In genomic region chr13:3673151-3673550, GRCm38 (mm10) we compare ENCODE assay signal across 16 mouse cellular contexts. TPM values are rescaled to one million over a fixed set of nuclear protein-coding genes. Genes with fewer than 3 reads are reported as not detected.
DNase-seq lines count a peak whose midpoint lies in the region; ATAC-seq and TF ChIP-seq lines count a peak whose summit lies in the region.
"Had no signal": no experiment of that assay in that cellular context is flagged by ENCODE, and none has a peak within 500 bp of the region (broad histone marks: within the 10 kb centered on the region; RNA-seq: fewer than 3 reads in every experiment).

No protein-coding gene starts in this region.

- 75% methylated on average over 3 of the region's 3 CpGs for WGBS in limb, embryonic 12.5 days
- WGBS in limb, embryonic 10.5 days, result 81% methylated on average over 3 of the region's 3 CpGs
- 82% methylated on average over 3 of the region's 3 CpGs for WGBS in midbrain, embryonic 11.5 days
- 86% methylated on average over 3 of the region's 3 CpGs for WGBS in midbrain, postnatal 0 days
- 60% methylated on average over 3 of the region's 3 CpGs for WGBS in limb, embryonic 14.5 days

- ATAC-seq in limb, embryonic 12.5 days (ENCODE audit: insufficient number of reproducible peaks, insufficient read depth, low FRiP score, low TSS enrichment, low read depth), result no peak
- no peak for ATAC-seq in midbrain, embryonic 11.5 days (ENCODE audit: low FRiP score)
- ATAC-seq in midbrain, postnatal 0 days (ENCODE audit: low FRiP score), result no peak
- ATAC-seq in limb, embryonic 14.5 days (ENCODE audit: low FRiP score, low read depth), result peak; percentile 5; the same call in 1 of the 2 replicates
- ATAC-seq: forebrain, embryonic 16.5 days; hindbrain, postnatal 0 days had no signal

- no peak overlapping the region for H3K4me3 ChIP-seq in limb, embryonic 12.5 days (replicated peaks)
- H3K4me3 ChIP-seq in limb, embryonic 10.5 days, result no peak overlapping the region
- H3K4me3 ChIP-seq in midbrain, embryonic 11.5 days (ENCODE audit: low read depth, low read length), result no peak overlapping the region
- H3K4me3 ChIP-seq in midbrain, postnatal 0 days (ENCODE audit: low read depth, low read length), result no peak overlapping the region
- H3K4me3 ChIP-seq in limb, embryonic 14.5 days (replicated peaks; ENCODE audit: low read length), result no peak overlapping the region
- H3K4me3 ChIP-seq: forebrain, embryonic 12.5 days; heart, embryonic 15.5 days; hindbrain, embryonic 13.5 days had no signal

- peaks cover 15% of the 10 kb centered on the region for H3K4me1 ChIP-seq in limb, embryonic 12.5 days (replicated peaks)
- H3K4me1 ChIP-seq in limb, embryonic 10.5 days, result peaks cover 14% of the 10 kb centered on the region
- H3K4me1 ChIP-seq in midbrain, embryonic 11.5 days (ENCODE audit: control insufficient read depth, insufficient read depth, low read length), result no peaks in the 10 kb centered on the region
- no peaks in the 10 kb centered on the region for H3K4me1 ChIP-seq in midbrain, postnatal 0 days (ENCODE audit: insufficient read depth, low read length)
- peaks cover 19% of the 10 kb centered on the region for H3K4me1 ChIP-seq in limb, embryonic 14.5 days (ENCODE audit: control insufficient read depth, insufficient read depth, low read length)
- H3K4me1 ChIP-seq: forebrain, embryonic 12.5 days; heart, embryonic 15.5 days; hindbrain, embryonic 13.5 days had no signal

- no peaks in the 10 kb centered on the region for H3K27me3 ChIP-seq in limb, embryonic 12.5 days
- H3K27me3 ChIP-seq in limb, embryonic 10.5 days (ENCODE audit: low read depth, poor library complexity, severe bottlenecking), result no peaks in the 10 kb centered on the region
- H3K27me3 ChIP-seq in midbrain, embryonic 11.5 days (ENCODE audit: control insufficient read depth, insufficient read depth, low read length), result no peaks in the 10 kb centered on the region
- no peaks in the 10 kb centered on the region for H3K27me3 ChIP-seq in midbrain, postnatal 0 days (ENCODE audit: insufficient read depth, low read length)
- no peaks in the 10 kb centered on the region for H3K27me3 ChIP-seq in limb, embryonic 14.5 days (ENCODE audit: control insufficient read depth, insufficient read depth, low read length)
- H3K27me3 ChIP-seq: forebrain, embryonic 12.5 days; heart, embryonic 15.5 days; hindbrain, embryonic 13.5 days had no signal

- H3K4me2 ChIP-seq in limb, embryonic 12.5 days, result no peak overlapping the region
- H3K4me2 ChIP-seq in midbrain, embryonic 11.5 days, result no peak overlapping the region
- no peak overlapping the region for H3K4me2 ChIP-seq in midbrain, postnatal 0 days (ENCODE audit: low read depth, low read length, poor library complexity, severe bottlenecking)
- H3K4me2 ChIP-seq in limb, embryonic 14.5 days (replicated peaks; ENCODE audit: low read depth, low read length, severe bottlenecking), result no peak overlapping the region
- H3K4me2 ChIP-seq: forebrain, embryonic 12.5 days; heart, embryonic 11.5 days; heart, embryonic 15.5 days; hindbrain, embryonic 13.5 days had no signal

- no peaks in the 10 kb centered on the region for H3K36me3 ChIP-seq in limb, embryonic 12.5 days
- H3K36me3 ChIP-seq in limb, embryonic 10.5 days, result no peaks in the 10 kb centered on the region
- no peaks in the 10 kb centered on the region for H3K36me3 ChIP-seq in midbrain, embryonic 11.5 days (ENCODE audit: control insufficient read depth, insufficient read depth, low read length)
- H3K36me3 ChIP-seq in midbrain, postnatal 0 days (ENCODE audit: insufficient read depth, low read length), result no peaks in the 10 kb centered on the region
- no peaks in the 10 kb centered on the region for H3K36me3 ChIP-seq in limb, embryonic 14.5 days (ENCODE audit: control insufficient read depth, insufficient read depth, low read length)
- H3K36me3 ChIP-seq: forebrain, embryonic 12.5 days; heart, embryonic 15.5 days; hindbrain, embryonic 13.5 days had no signal

- TF ChIP-seq POLR2A in limb, embryonic 14.5 days (IDR thresholded peaks at IDR 0.05; ENCODE audit: borderline replicate concordance, extremely low read depth, insufficient read depth, insufficient read length), result no peak

- no peak for DNase-seq in limb, embryonic 10.5 days (ENCODE audit: low spot score)
- DNase-seq in midbrain, embryonic 11.5 days (ENCODE audit: low spot score, missing footprints), result peak; percentile 59
- DNase-seq in midbrain, postnatal 0 days (ENCODE audit: low spot score), result no peak
- no peak for DNase-seq in limb, embryonic 14.5 days (ENCODE audit: low spot score)
- DNase-seq in thymus, adult 18-20 months, result no peak
- DNase-seq: adrenal gland, adult 8-10 months; adrenal gland, postnatal 36 days; cerebellum, adult 2 months; cerebellum, postnatal 10 days had no signal

- H3K9me3 ChIP-seq in limb, embryonic 12.5 days, result peaks cover 6% of the 10 kb centered on the region; the same call in 1 of the 2 replicates
- no peaks in the 10 kb centered on the region for H3K9me3 ChIP-seq in limb, embryonic 10.5 days (replicated peaks)
- no peaks in the 10 kb centered on the region for H3K9me3 ChIP-seq in midbrain, embryonic 11.5 days (ENCODE audit: control insufficient read depth, low read length)
- H3K9me3 ChIP-seq in midbrain, postnatal 0 days (ENCODE audit: low read length), result no peaks in the 10 kb centered on the region
- no peaks in the 10 kb centered on the region for H3K9me3 ChIP-seq in limb, embryonic 14.5 days (ENCODE audit: control insufficient read depth, low read length)
- H3K9me3 ChIP-seq: forebrain, embryonic 12.5 days; heart, embryonic 15.5 days; hindbrain, embryonic 13.5 days had no signal

- no peak overlapping the region for H3K9ac ChIP-seq in limb, embryonic 12.5 days (replicated peaks)
- no peak overlapping the region for H3K9ac ChIP-seq in midbrain, embryonic 11.5 days (ENCODE audit: low read length)
- H3K9ac ChIP-seq in midbrain, postnatal 0 days (replicated peaks; ENCODE audit: low read length, poor library complexity, severe bottlenecking), result no peak overlapping the region
- H3K9ac ChIP-seq in limb, embryonic 14.5 days (ENCODE audit: low read depth, low read length, severe bottlenecking), result no peak overlapping the region
- H3K9ac ChIP-seq: forebrain, embryonic 12.5 days; heart, embryonic 15.5 days; hindbrain, embryonic 13.5 days had no signal

- peak overlapping the region; percentile 36; the same call in 1 of the 2 replicates for H3K27ac ChIP-seq in limb, embryonic 12.5 days
- H3K27ac ChIP-seq in limb, embryonic 10.5 days, result no peak overlapping the region; the same call in 1 of the 2 replicates
- no peak overlapping the region for H3K27ac ChIP-seq in midbrain, embryonic 11.5 days (ENCODE audit: low read depth, low read length)
- H3K27ac ChIP-seq in midbrain, postnatal 0 days (ENCODE audit: low read depth, low read length), result no peak overlapping the region
- peak overlapping the region; percentile 22 for H3K27ac ChIP-seq in limb, embryonic 14.5 days (replicated peaks; ENCODE audit: low read depth, low read length)
- H3K27ac ChIP-seq: forebrain, embryonic 12.5 days; hindbrain, embryonic 13.5 days; hindbrain, postnatal 0 days had no signal

- TF ChIP-seq CTCF in midbrain, postnatal 0 days (IDR thresholded peaks at IDR 0.05), result no peak

RNA-seq across cellular contexts. Expression of gene Asb13, which starts 39.3 kb away (rescaled TPM):
- 12.9 and 13.6 TPM in 2 replicates for polyA plus RNA-seq in limb, embryonic 12.5 days (2016; fragmentation: Nextera tagmentation; extraction: Ambion mirVana)
- 14.9 and 16.1 TPM in 2 replicates for polyA plus RNA-seq in limb, embryonic 10.5 days (2016; fragmentation: Nextera tagmentation; extraction: Ambion mirVana)
- polyA plus RNA-seq in midbrain, embryonic 11.5 days (2014; fragmentation: Nextera tagmentation; extraction: Ambion mirVana), result 9.6 and 9.7 TPM in 2 replicates
- total RNA-seq in midbrain, postnatal 0 days (2014; rRNA removed), result 10.9 and 16.8 TPM in 2 replicates
- 15.1 and 17.3 TPM in 2 replicates for polyA plus RNA-seq in midbrain, postnatal 0 days (2015; fragmentation: Nextera tagmentation; extraction: Ambion mirVana)
- polyA plus RNA-seq in limb, embryonic 14.5 days (2012; rRNA removed), result 12.8 and 13.6 TPM in 2 replicates
- 6.8 and 8.4 TPM in 2 replicates for polyA plus RNA-seq in limb, embryonic 14.5 days (2014; fragmentation: Nextera tagmentation; extraction: Ambion mirVana)

Comparison
In these comparisons a context has a peak if more than half of its experiments do, and no peak if none do; other contexts are left out.
1. H3K27ac ChIP-seq: peak in limb, embryonic 12.5 days (single experiment) and limb, embryonic 14.5 days (single experiment); none in limb, embryonic 10.5 days (single experiment), midbrain, embryonic 11.5 days (single experiment) and midbrain, postnatal 0 days (single experiment).